Mouse (Mus musculus): ENCODE measurements around the gene Pla1a. TPM values are rescaled to one million over a fixed set of nuclear protein-coding genes. Genes with fewer than 3 reads are reported as not detected.
"Not testable (repeated sequence)": the region's sequence is repeated elsewhere in the genome, so short reads cannot be mapped to it uniquely, and the experiment has no call there.

The Pla1a gene
- polyA plus RNA-seq (2012; rRNA removed), result 13.8 and 15.0 TPM in 2 replicates
- polyA plus RNA-seq (2014; fragmentation: Nextera tagmentation; extraction: Ambion mirVana), result 15.5 and 18.9 TPM in 2 replicates

- H3K4me1 ChIP-seq (replicated peaks; ENCODE audit: control insufficient read depth in 2 of 2, insufficient read depth in 2 of 2, low read length in 1 of 2), result peaks cover 0 to 19% of the 10 kb centered on the region in 2 experiments; a peak in 3 of 4 replicates
- no peak within 1 kb of the TSS for H3K9ac ChIP-seq (replicated peaks)
- peak within 1 kb of the TSS in 1 of 2 experiments; percentile 23; a peak in 1 of 4 replicates for H3K4me3 ChIP-seq (ENCODE audit: insufficient read depth in 1 of 2, low read depth in 2 of 2, low read length in 2 of 2)
- H3K27ac ChIP-seq, result no peak within 1 kb of the TSS
- ATAC-seq (ENCODE audit: insufficient read depth) (no peak), DNase-seq (ENCODE audit: low read depth in 3 of 3, low spot score in 3 of 3) (no peak)
- 51% methylated on average over 11 of the region's 11 CpGs for WGBS (ENCODE audit: insufficient replicate concordance)
- TF ChIP-seq EP300 (IDR thresholded peaks at IDR 0.05; ENCODE audit: low read depth), result no peak
- TF ChIP-seq CTCF (IDR thresholded peaks at IDR 0.05; ENCODE audit: low read depth), result no peak
- H3K9me3 ChIP-seq (ENCODE audit: control insufficient read depth, low read length), result no peaks in the 10 kb centered on the region
- H3K27me3 ChIP-seq (ENCODE audit: control insufficient read depth, insufficient read depth, low read length), result no peaks in the 10 kb centered on the region
- no peaks in the 10 kb centered on the region for H3K36me3 ChIP-seq (replicated peaks; ENCODE audit: control insufficient read depth, insufficient read depth, low read depth)
- H3K4me2 ChIP-seq (ENCODE audit: low read depth), result peak within 1 kb of the TSS; percentile 34
Observed at GRCm38 (mm10) chr16:38432498-38433425, at the start of gene Pla1a. Gene Pla1a, minus strand, starts transcription at chr16:38433145.

DNA sequence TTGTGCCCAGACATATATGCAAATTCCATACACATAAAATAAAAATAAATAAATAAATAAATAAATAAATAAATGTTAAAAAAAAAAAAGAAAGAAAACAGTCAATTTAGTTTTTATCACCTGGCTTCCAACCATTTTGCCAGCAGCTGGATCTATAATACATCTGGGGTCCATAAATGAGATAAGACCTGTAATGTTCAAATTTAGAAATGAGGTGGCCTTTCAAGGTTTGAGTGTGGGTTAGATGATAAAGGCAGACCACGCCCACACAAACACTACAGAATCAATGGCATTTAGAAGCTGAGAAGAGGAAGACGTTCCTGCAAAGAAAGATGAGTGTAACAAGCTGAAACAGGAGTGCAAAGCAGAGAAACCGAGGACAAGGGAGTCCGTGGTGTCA lies 48.4 kb upstream of the Pla1a start:
- DNase-seq (ENCODE audit: low read depth in 3 of 3, low spot score in 3 of 3) (peak; percentile 50 to 63 (median 54)), ATAC-seq (ENCODE audit: insufficient read depth) (peak; percentile 68)
- H3K4me1 ChIP-seq (replicated peaks; ENCODE audit: control insufficient read depth in 2 of 2, insufficient read depth in 2 of 2, low read length in 1 of 2), result peaks cover 10 to 26% of the 10 kb centered on the region in 2 experiments
- TF ChIP-seq CTCF (IDR thresholded peaks at IDR 0.05; ENCODE audit: low read depth), result no peak
- TF ChIP-seq EP300 (IDR thresholded peaks at IDR 0.05; ENCODE audit: low read depth), result peak; percentile 70
- H3K9ac ChIP-seq (replicated peaks), result no peak overlapping the region; the same call in 1 of the 2 replicates
- H3K36me3 ChIP-seq (replicated peaks; ENCODE audit: control insufficient read depth, insufficient read depth, low read depth), result no peaks in the 10 kb centered on the region
- no peak overlapping the region for H3K4me3 ChIP-seq (ENCODE audit: insufficient read depth in 1 of 2, low read depth in 2 of 2, low read length in 2 of 2)
- WGBS (ENCODE audit: insufficient replicate concordance), result 21% methylated on average over 4 of the region's 4 CpGs
- no peak overlapping the region for H3K27ac ChIP-seq
- H3K9me3 ChIP-seq (ENCODE audit: control insufficient read depth, low read length), result no peaks in the 10 kb centered on the region
- peak overlapping the region; percentile 41 for H3K4me2 ChIP-seq (ENCODE audit: low read depth)
- peaks cover 11% of the 10 kb centered on the region for H3K27me3 ChIP-seq (ENCODE audit: control insufficient read depth, insufficient read depth, low read length)

DNA sequence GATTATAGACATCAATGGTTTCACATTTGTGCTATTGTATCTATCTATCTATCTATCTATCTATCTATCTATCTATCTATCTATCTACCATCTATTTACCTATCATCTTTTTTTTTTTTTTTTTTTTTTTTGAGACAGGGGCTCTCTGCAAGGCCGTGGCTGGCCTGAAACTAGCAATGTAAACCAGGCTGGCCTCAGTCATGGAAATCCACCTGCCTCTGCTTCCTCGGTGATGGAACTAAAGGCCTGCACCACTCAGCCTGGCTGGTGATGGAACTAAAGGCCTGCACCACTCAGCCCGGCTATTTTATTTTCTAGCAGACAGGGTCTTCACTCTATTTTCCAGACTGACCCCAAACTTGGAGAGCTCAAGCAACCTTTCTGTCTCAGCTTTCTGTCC lies 45.4 kb upstream of the Pla1a start:
- H3K4me3 ChIP-seq (ENCODE audit: insufficient read depth in 1 of 2, low read depth in 2 of 2, low read length in 2 of 2), result no peak overlapping the region
- 75% methylated on average over 3 of the region's 3 CpGs for WGBS (ENCODE audit: insufficient replicate concordance)

GRCm38 (mm10) chr16:38477241-38477608 lies 44.3 kb upstream of the Pla1a start:
- Histone ChIP-seq H3K4me1 (replicated peaks; ENCODE audit: control insufficient read depth in 2 of 2, insufficient read depth in 2 of 2, low read length in 1 of 2) (peaks cover 27 to 39% of the 10 kb centered on the region in 2 experiments), H3K4me2 (ENCODE audit: low read depth) (peak overlapping the region; percentile 85), H3K4me3 (ENCODE audit: insufficient read depth in 1 of 2, low read depth in 2 of 2, low read length in 2 of 2) (peak overlapping the region in 1 of 2 experiments; percentile 51; a peak in 3 of 4 replicates)
- WGBS (ENCODE audit: insufficient replicate concordance), result 55% methylated on average over 14 of the region's 14 CpGs
- not testable (repeated sequence) for H3K27me3 ChIP-seq (ENCODE audit: control insufficient read depth, insufficient read depth, low read length); H3K36me3 ChIP-seq (replicated peaks; ENCODE audit: control insufficient read depth, insufficient read depth, low read depth); H3K27ac ChIP-seq; DNase-seq (ENCODE audit: low read depth in 3 of 3, low spot score in 3 of 3); ATAC-seq (ENCODE audit: insufficient read depth); H3K9ac ChIP-seq (replicated peaks); H3K9me3 ChIP-seq (ENCODE audit: control insufficient read depth, low read length)

More for the DNA sequence above, 45.4 kb upstream of the Pla1a start:
- no peak for DNase-seq (ENCODE audit: low read depth in 3 of 3, low spot score in 3 of 3)
- H3K36me3 ChIP-seq (replicated peaks; ENCODE audit: control insufficient read depth, insufficient read depth, low read depth), result no peaks in the 10 kb centered on the region
- H3K27ac ChIP-seq, result no peak overlapping the region
- TF ChIP-seq CTCF (IDR thresholded peaks at IDR 0.05; ENCODE audit: low read depth) (no peak), EP300 (IDR thresholded peaks at IDR 0.05; ENCODE audit: low read depth) (no peak)
- no peak overlapping the region for H3K4me2 ChIP-seq (ENCODE audit: low read depth)
- H3K27me3 ChIP-seq (ENCODE audit: control insufficient read depth, insufficient read depth, low read length), result peaks cover 1% of the 10 kb centered on the region; the same call in 1 of the 2 replicates
- no peaks in the 10 kb centered on the region for H3K9me3 ChIP-seq (ENCODE audit: control insufficient read depth, low read length)
- no peak overlapping the region for H3K9ac ChIP-seq (replicated peaks)
- no peak for ATAC-seq (ENCODE audit: insufficient read depth)
- H3K4me1 ChIP-seq (replicated peaks; ENCODE audit: control insufficient read depth in 2 of 2, insufficient read depth in 2 of 2, low read length in 1 of 2), result peaks cover 25 to 40% of the 10 kb centered on the region in 2 experiments
